In the genomic region with DNA sequence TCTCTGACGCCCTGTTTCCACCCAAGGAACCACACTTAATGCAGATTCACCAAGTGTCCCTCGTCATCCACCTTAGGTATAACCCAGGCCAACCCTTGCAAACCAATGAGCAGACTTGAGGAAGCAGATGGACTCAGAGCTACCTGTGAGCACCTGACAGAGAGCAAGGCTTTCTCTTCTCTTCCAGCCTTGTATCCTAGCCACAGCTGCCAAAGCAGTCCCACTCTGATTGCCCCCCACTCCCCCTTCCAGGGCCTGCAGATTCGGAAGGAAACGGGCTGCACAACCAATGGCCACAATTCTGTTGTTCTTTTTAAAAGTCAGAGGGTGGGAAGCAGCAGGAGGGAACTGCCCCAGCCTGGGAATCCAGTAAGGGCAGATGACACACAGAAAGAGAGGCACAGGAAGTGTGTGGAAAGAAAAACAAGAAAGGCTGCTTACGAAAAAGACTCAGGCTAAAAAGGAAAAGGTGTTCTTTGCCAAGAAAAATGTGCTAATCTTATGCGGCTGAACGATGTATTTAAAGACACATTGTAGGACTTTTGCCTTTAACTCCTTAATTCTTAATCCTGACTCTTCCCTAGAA, we compare ENCODE assay signal across 19 mouse cellular contexts.
A peak's percentile ranks its signal among the peaks of the same experiment; 100 is the strongest.
DNase-seq lines count a peak whose midpoint lies in the region; ATAC-seq and TF ChIP-seq lines count a peak whose summit lies in the region.
"Had no signal": no experiment of that assay in that cellular context is flagged by ENCODE, and none has a peak within 500 bp of the region (broad histone marks: within the 10 kb centered on the region; RNA-seq: fewer than 3 reads in every experiment).

No protein-coding gene starts in this region.

- no peak for TF ChIP-seq CTCF in forebrain, postnatal 0 days (IDR thresholded peaks at IDR 0.05; ENCODE audit: low read depth)
- no peak for TF ChIP-seq CTCF in brain, embryonic 14.5 days (IDR thresholded peaks at IDR 0.05; ENCODE audit: borderline replicate concordance, extremely low read depth, insufficient read depth, insufficient read length)
- no peak for TF ChIP-seq CTCF in heart, postnatal 0 days (IDR thresholded peaks at IDR 0.05; ENCODE audit: low read depth)
- no peak for TF ChIP-seq CTCF in intestine, postnatal 0 days (IDR thresholded peaks at IDR 0.05; ENCODE audit: low read depth)

- H3K36me3 ChIP-seq in forebrain, postnatal 0 days (ENCODE audit: insufficient read depth), result no peaks in the 10 kb centered on the region
- no peaks in the 10 kb centered on the region for H3K36me3 ChIP-seq in forebrain, embryonic 13.5 days (ENCODE audit: poor library complexity, severe bottlenecking)
- no peaks in the 10 kb centered on the region for H3K36me3 ChIP-seq in heart, postnatal 0 days (replicated peaks; ENCODE audit: control insufficient read depth, insufficient read depth, low read length)
- H3K36me3 ChIP-seq in intestine, postnatal 0 days (ENCODE audit: control insufficient read depth, insufficient read depth), result no peaks in the 10 kb centered on the region
- H3K36me3 ChIP-seq: embryonic facial prominence, embryonic 12.5 days; forebrain, embryonic 12.5 days; limb, embryonic 12.5 days had no signal

- DNase-seq in forebrain, postnatal 0 days, result peak; percentile 14
- peak; percentile 13 to 37 for DNase-seq in left cerebral cortex, postnatal 10 days (ENCODE audit: extremely low spot score in 1 of 2, low spot score in 2 of 2)
- no peak for DNase-seq in left cerebral cortex, adult 9 months (ENCODE audit: low spot score in 2 of 2)
- peak; percentile 28 for DNase-seq in brain, embryonic 14.5 days (ENCODE audit: low read depth)
- peak; percentile 77 for DNase-seq in heart, postnatal 0 days (ENCODE audit: low spot score)
- DNase-seq in cerebellum, postnatal 10 days, result no peak
- DNase-seq: cerebellum, postnatal 36 days; gastrocnemius, postnatal 25 days; kidney, adult 18-20 months; kidney, postnatal 36 days; lung, postnatal 14 days had no signal

- no peak for TF ChIP-seq POLR2A in brain, embryonic 14.5 days (IDR thresholded peaks at IDR 0.05; ENCODE audit: borderline replicate concordance, extremely low read depth, insufficient read depth, insufficient read length, poor library complexity, severe bottlenecking)

- TF ChIP-seq EP300 in heart, postnatal 0 days (IDR thresholded peaks at IDR 0.05; ENCODE audit: low read depth), result no peak

- intact Hi-C loops in left cerebral cortex, postnatal 10 days (cut with DNase I), result no loop called here

- no peaks in the 10 kb centered on the region for H3K27me3 ChIP-seq in forebrain, postnatal 0 days (ENCODE audit: insufficient read depth, low read length)
- H3K27me3 ChIP-seq in forebrain, embryonic 13.5 days, result no peaks in the 10 kb centered on the region
- H3K27me3 ChIP-seq in heart, postnatal 0 days (ENCODE audit: control insufficient read depth, insufficient read depth, low read length), result no peaks in the 10 kb centered on the region
- H3K27me3 ChIP-seq in intestine, postnatal 0 days (replicated peaks; ENCODE audit: control insufficient read depth, insufficient read depth, low read length), result no peaks in the 10 kb centered on the region
- H3K27me3 ChIP-seq: embryonic facial prominence, embryonic 12.5 days; forebrain, embryonic 12.5 days; limb, embryonic 12.5 days; Patski had no signal

- no peak overlapping the region for H3K4me2 ChIP-seq in forebrain, postnatal 0 days (ENCODE audit: low read depth)
- no peak overlapping the region for H3K4me2 ChIP-seq in forebrain, embryonic 13.5 days
- H3K4me2 ChIP-seq in heart, postnatal 0 days (ENCODE audit: low read depth, low read length), result no peak overlapping the region
- no peak overlapping the region for H3K4me2 ChIP-seq in intestine, postnatal 0 days (replicated peaks; ENCODE audit: low read depth)
- H3K4me2 ChIP-seq: embryonic facial prominence, embryonic 12.5 days; forebrain, embryonic 12.5 days; hindbrain, embryonic 14.5 days; limb, embryonic 12.5 days had no signal

- H3K4me3 ChIP-seq in forebrain, postnatal 0 days (ENCODE audit: low read depth, low read length), result no peak overlapping the region
- H3K4me3 ChIP-seq in forebrain, embryonic 13.5 days, result no peak overlapping the region
- no peak overlapping the region for H3K4me3 ChIP-seq in heart, postnatal 0 days (ENCODE audit: low read depth, low read length)
- no peak overlapping the region for H3K4me3 ChIP-seq in intestine, postnatal 0 days (ENCODE audit: low read depth, low read length)
- H3K4me3 ChIP-seq: embryonic facial prominence, embryonic 12.5 days; forebrain, embryonic 12.5 days; limb, embryonic 12.5 days had no signal

- H3K27ac ChIP-seq in forebrain, postnatal 0 days (ENCODE audit: low read depth, low read length), result peak overlapping the region; percentile 35; the same call in 1 of the 2 replicates
- H3K27ac ChIP-seq in forebrain, embryonic 13.5 days, result no peak overlapping the region
- H3K27ac ChIP-seq in heart, postnatal 0 days (ENCODE audit: low read depth), result 0 out of 2 replicates have a peak overlapping the region, but pooled peaks have one; percentile 3
- no peak overlapping the region for H3K27ac ChIP-seq in intestine, postnatal 0 days (ENCODE audit: low read depth, low read length)
- H3K27ac ChIP-seq: embryonic facial prominence, embryonic 12.5 days; forebrain, embryonic 12.5 days; hindbrain, embryonic 14.5 days; limb, embryonic 12.5 days; liver, embryonic 14.5 days had no signal

- WGBS in forebrain, postnatal 0 days, result 29% methylated on average over 7 of the region's 7 CpGs
- WGBS in forebrain, embryonic 13.5 days, result 29% methylated on average over 7 of the region's 7 CpGs
- WGBS in heart, postnatal 0 days, result 50% methylated on average over 7 of the region's 7 CpGs
- WGBS in intestine, postnatal 0 days, result 55% methylated on average over 7 of the region's 7 CpGs

- no peaks in the 10 kb centered on the region for H3K9me3 ChIP-seq in forebrain, postnatal 0 days (ENCODE audit: low read length)
- H3K9me3 ChIP-seq in forebrain, embryonic 13.5 days (replicated peaks), result no peaks in the 10 kb centered on the region
- H3K9me3 ChIP-seq in heart, postnatal 0 days (replicated peaks; ENCODE audit: control insufficient read depth, low read length), result no peaks in the 10 kb centered on the region
- H3K9me3 ChIP-seq in intestine, postnatal 0 days (ENCODE audit: control insufficient read depth), result no peaks in the 10 kb centered on the region
- H3K9me3 ChIP-seq: embryonic facial prominence, embryonic 12.5 days; forebrain, embryonic 12.5 days; limb, embryonic 12.5 days had no signal

- no peak overlapping the region for H3K9ac ChIP-seq in forebrain, postnatal 0 days
- no peak overlapping the region for H3K9ac ChIP-seq in forebrain, embryonic 13.5 days
- no peak overlapping the region for H3K9ac ChIP-seq in heart, postnatal 0 days (replicated peaks; ENCODE audit: low read depth, low read length)
- H3K9ac ChIP-seq in intestine, postnatal 0 days (ENCODE audit: low read depth, low read length), result no peak overlapping the region
- H3K9ac ChIP-seq: embryonic facial prominence, embryonic 12.5 days; forebrain, embryonic 12.5 days; hindbrain, embryonic 14.5 days; limb, embryonic 12.5 days; liver, embryonic 14.5 days had no signal

- peaks cover 4% of the 10 kb centered on the region; the same call in 1 of the 2 replicates for H3K4me1 ChIP-seq in forebrain, postnatal 0 days (ENCODE audit: insufficient read depth)
- H3K4me1 ChIP-seq in forebrain, embryonic 13.5 days, result peaks cover 6% of the 10 kb centered on the region; the same call in 1 of the 2 replicates
- peaks cover 7% of the 10 kb centered on the region for H3K4me1 ChIP-seq in heart, postnatal 0 days (ENCODE audit: control insufficient read depth, insufficient read depth)
- H3K4me1 ChIP-seq in intestine, postnatal 0 days (replicated peaks; ENCODE audit: control insufficient read depth, insufficient read depth, low read length), result no peaks in the 10 kb centered on the region
- H3K4me1 ChIP-seq: limb, embryonic 12.5 days had no signal

- ATAC-seq in forebrain, postnatal 0 days, result peak; percentile 34; the same call in 1 of the 2 replicates
- no peak for ATAC-seq in forebrain, embryonic 13.5 days
- peak; percentile 39; the same call in 1 of the 2 replicates for ATAC-seq in heart, postnatal 0 days (ENCODE audit: insufficient read depth, low read depth)
- no peak for ATAC-seq in intestine, postnatal 0 days
- ATAC-seq: Patski had no signal

Comparison
In these comparisons a context has a peak if more than half of its experiments do, and no peak if none do; other contexts are left out.
1. ATAC-seq: peak in forebrain, postnatal 0 days (single experiment) and heart, postnatal 0 days (single experiment); none in forebrain, embryonic 13.5 days (single experiment) and intestine, postnatal 0 days (single experiment).
2. DNase-seq: peak in forebrain, postnatal 0 days (single experiment), left cerebral cortex, postnatal 10 days (2 of 2), brain, embryonic 14.5 days (single experiment) and heart, postnatal 0 days (single experiment); none in left cerebral cortex, adult 9 months (0 of 2) and cerebellum, postnatal 10 days (0 of 2).
3. H3K27ac ChIP-seq: peak in forebrain, postnatal 0 days (single experiment) and heart, postnatal 0 days (single experiment); none in forebrain, embryonic 13.5 days (single experiment) and intestine, postnatal 0 days (single experiment).